Mouse (Mus musculus): ENCODE measurements around the gene Ibsp.

The Ibsp gene

DNA sequence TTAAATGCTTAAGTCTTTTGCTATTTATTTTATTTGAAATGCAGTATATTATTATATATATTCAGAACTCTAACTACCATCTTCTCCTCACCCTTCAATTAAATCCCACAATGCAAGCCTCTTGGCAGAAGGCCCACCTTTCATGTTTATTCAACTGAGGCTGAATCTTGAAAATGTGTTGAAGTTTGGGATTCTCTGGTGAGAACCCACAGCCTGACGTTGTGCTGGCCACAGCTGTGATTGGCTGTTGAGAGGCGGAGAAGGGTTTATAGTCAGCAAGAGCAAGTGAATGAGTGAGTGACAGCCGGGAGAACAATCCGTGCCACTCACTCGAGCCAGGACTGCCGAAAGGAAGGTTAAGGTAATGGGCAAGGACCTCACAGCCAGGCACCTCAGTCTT lies at the start of gene Ibsp:
Gene Ibsp (plus strand): TSS at position 178 of the 400 bp plus-strand sequence.
- DNase-seq (ENCODE audit: low read depth, low spot score): no peak

DNA sequence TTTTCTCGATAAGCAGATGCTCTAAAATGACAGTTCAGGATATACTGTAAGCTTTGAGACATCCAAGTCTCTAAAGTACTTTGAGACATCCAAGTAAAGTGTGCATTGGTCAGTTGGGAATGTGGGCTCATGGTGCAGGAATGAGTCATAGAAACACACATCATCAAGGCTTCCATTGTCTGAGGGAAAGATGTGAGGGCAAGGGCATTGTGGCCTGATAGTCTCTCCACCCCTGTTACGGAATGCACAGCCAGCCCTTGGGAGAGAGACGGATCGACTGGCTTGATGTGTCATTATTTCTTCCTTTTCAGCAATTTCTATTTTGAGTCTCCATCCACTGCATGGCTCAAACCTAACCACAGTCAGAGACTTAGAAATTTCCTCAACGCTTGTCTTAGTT lies 47.2 kb upstream of the Ibsp start:
- no peak for DNase-seq (ENCODE audit: low read depth, low spot score)

DNA sequence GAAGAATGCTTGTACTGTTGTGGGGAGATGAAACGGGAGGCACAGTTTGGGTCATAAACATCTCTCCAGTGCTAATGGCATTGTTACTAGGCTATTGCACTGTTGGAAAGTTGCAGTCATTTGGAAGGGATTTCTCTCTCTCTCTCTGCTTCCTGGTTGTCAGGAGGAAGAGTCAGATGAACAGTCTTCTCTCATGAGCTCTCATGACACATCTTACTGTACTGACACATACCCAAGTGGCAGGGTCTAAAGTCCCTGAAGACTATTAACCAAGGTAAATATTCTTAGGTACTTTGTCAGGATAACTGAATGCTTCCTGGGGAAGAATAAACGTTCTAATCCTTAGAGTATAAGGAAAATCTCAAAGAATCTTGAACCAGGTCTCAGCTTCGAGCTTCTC lies 42.4 kb upstream of the Ibsp start:
- DNase-seq (ENCODE audit: low read depth, low spot score): no peak

DNA sequence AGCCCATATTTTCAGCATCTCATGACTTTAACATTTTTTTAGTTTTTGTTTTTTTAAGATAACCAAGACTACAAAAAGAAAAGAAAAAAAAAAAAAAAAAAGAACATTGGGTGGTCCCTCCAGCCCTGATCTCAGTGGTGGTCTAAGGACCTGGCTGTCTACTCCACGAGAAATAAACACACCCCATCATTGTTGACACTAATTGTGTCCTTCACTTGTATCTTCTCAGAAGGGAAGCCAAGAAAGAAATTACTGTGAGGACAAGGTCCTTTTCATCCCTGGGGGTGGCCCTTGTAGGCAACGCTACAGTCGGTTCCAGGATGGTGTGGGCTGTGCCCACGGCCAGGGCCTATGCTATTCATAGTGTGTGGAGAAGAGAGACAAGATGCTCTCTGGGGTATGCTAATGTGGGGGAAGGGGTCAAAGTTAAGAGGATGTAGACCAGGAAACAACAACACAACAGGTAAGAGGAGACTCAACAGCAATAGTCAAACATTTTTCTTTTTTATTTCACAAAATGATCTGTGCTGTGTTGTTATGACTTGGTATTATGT lies 37.0 kb upstream of the Ibsp start:
- no peak for DNase-seq (ENCODE audit: low read depth, low spot score)

DNA sequence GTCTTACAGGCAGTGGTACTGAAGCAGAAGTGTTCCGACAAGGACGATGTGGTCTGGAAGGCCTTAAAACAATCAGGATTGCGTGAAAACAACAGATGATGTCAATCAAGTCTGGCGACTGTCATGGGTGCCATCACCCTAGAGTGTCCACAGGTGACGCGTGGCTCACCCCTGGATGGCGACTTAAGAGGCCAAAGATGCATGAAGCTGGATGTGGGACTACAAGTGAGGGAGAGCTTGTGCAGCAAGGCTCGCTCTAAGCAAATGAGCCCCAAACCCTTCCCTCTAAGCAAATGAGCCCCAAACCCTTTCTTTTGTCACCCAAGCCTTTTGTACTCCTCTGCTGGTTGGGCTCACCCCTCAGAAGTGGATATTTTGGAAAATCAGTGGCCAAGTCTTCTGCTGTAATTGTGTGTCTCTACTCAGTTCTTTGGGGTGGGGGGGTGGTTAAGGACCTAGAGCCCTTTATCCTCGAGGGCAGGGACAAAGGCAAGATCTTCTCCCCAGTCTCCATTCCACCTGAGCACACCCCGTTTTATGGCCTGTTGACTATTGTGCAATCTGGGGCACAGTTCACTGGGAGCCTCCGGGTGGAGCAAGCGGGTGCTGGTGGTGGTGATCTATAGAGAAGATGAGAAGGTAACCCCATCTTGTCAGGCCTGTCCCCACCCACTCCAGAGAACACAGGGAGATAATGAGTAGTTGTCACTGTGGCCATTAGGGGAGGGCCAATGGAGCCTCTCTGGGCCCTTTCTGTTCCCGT lies 35.8 kb upstream of the Ibsp start:
- DNase-seq (ENCODE audit: low read depth, low spot score): no peak

DNA sequence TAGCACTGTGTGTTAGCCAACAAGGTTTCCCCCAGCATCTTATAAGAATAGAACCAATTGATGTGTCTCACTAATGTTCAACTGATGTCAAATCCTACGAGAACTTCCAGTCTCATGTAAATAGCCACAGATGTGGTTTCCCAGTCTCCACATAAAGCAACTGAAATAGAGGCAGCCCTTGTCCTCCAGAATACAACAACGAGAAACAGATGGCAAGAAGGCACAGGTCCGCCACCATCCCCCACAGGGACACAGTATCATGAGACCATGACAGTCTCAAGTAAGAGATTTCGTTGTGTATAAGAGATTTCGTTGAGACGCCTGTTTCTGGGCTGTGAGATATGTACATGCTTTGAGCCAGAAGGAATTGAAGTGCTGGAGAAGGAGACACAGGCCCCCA lies 4.8 kb upstream of the Ibsp start:
- DNase-seq (ENCODE audit: low read depth, low spot score): no peak

DNA sequence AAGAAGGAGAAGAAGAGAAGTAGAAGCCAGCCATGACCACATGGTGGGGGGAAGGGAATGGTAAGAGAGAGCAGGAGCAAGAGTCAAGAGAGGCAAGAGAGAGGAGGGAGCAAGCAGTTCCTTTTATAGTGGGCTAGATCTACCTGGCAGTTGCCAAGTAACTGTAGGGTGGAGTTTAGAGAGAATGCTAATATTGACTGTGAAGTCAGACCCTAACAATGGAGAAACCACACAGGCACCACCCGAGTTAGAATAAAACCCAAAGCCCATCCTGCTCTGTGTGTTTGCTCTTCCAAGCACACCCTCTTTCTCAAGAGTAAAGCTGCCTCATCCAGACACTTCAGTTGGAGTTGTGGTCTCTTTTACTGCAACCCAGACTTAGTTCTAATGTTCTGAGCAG lies 15.1 kb downstream of the Ibsp start:
- DNase-seq (ENCODE audit: low read depth, low spot score): no peak

DNA sequence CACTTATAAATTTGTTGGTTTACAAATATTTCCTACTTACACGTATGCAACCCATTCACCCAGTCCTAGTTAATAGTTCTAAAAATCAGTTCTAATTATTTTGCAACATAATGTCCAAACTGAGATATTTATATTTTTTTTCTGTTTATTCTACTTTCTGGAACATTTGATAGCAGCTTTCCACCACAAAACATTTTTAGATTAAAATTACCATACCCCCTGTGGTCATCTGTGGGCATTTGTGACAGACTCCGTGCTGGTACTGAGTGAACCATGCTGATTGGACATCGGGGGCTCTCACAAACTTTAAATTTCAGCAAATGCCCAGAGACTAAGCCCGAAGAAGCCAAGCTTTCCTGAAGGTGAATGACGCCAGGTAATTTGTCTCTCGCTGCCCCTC lies 26.1 kb downstream of the Ibsp start, which contains the start of gene Mepe:
Gene Mepe (plus strand): TSS at position 301 of the 400 bp plus-strand sequence.
- no peak for DNase-seq (ENCODE audit: low read depth, low spot score)

DNA sequence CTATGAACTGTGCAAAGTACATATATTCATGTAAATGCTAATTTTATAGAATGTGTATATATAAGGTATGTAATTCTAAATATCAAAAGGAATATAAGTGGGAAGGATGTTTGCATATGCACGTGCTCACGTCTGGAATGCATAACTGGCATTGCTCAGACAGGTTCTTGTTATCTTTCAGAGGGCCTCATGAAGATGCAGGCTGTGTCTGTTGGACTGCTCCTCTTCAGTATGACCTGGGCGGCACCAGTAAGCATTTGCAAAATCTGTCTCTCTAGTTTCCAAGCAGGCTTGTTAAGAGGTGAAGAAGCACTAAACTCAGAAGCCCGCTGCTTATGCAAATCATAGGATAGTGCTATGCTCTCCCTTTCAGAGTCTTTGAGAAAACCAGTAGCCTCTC lies 27.9 kb downstream of the Ibsp start:
- DNase-seq (ENCODE audit: low read depth, low spot score): no peak

DNA sequence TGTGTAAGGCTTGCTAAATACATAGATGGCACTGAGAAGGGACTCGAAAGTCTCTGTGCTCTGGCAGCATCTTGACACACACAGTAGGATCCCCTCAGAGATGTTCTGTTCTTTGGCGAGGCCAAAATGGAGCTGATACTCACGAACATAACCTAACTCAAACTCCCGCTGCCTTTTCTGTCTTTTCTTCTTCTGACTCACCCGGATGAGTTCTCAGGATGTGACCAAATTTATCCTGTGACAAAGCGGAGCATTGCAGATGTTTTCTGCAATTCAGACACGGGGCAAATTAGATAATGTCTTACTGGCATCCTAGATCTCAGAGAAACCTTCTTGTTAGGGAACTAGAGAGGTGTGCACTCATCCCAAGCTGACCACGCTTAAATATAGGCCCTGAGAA lies 28.4 kb downstream of the Ibsp start:
- DNase-seq (ENCODE audit: low read depth, low spot score): no peak

DNA sequence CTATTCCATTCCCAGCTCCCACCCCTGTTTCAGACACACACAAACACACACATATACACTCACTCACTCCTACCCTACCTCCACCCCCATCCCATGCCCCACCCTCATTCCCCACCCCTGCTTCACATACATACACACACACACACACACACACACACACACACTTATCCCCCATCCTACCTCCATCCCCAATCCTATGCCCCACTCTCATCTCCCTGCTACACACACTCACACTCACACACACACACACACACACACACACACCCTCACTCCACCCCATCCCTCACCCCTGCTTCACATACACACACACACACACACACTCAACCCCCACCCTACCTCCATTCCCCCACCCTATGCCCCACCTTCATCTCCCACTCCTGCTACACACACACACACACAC lies 28.9 kb downstream of the Ibsp start:
- DNase-seq (ENCODE audit: low read depth, low spot score): no peak

DNA sequence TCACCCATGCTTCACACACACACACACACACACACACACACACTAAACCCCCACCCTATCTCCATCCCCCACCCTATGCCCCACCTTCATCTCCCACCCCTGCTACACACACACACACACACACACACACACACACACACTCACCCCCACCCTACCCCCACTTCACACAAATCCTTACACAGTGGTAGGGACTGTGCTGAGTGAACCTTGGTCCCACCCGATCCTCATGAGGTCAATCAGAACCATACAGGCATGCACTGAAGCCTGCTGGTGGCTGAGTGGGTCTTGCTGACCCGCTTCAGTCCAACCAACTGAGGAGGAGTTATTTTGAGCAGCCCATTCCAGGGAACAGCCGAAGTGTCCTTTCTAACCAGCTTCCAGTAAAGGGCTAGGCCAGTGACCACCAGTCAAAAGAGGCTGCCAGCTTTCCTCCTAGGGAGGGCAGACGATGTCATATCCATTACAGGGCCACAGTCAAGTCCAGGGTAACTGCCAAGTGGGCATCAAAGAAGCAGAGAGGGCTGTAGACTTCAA lies 29.4 kb downstream of the Ibsp start:
- no peak for DNase-seq (ENCODE audit: low read depth, low spot score)

DNA sequence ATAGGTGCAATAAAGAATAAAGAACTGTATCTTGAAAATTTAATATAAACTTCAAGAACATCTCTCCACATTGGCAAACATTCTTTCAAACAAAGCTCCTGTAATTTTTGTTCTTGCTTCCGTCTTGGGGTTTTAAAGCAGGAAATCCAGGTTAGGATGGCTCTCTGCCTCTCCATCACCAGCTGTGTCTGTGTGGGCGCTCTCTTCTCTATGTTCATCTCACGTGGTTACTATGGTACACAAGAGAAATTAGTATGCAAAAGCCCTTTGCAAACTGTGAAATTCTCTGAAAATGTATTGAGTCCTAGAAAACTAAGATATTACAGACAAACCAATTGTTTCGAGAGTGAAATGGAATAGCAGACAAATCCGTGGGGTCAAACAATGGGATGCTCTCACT lies 30.4 kb downstream of the Ibsp start:
- DNase-seq (ENCODE audit: low read depth, low spot score): no peak

DNA sequence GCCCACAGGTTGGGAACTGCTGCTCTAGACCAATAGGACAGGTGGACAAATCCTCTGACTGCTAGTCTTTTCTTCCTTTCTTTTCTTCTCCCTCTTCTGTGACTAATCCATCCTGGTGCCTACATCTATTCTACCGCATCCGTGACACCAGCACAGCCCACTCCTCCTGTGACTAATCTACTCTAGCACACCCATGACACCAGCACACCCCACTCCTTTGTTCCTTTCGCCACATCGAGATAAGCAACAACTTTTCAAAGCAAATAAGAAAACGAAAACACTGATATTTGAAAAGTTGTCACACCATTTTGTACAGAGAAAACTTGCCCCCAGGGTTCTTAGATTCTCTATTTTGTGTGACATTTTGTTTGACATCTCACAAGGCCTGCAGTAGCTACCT lies 31.1 kb downstream of the Ibsp start:
- no peak for DNase-seq (ENCODE audit: low read depth, low spot score)

DNA sequence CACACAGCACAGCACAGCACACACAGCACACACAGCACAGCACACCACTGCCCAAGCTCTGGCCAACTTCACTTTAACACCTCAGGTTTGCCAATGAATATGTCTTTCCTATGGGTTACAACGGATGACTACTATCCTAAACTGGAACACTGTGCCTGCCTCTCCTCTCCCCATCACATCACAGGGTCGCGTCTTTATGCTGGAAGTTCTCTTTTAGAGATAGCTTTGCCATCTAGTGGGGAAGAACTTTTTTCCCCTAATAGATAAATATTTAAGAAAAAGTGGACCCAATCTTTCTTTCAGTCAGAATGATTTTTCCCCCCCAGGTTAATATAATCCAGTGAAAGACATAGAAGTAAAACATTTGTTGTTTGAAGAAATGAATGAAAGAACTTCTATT lies 33.3 kb downstream of the Ibsp start:
- no peak for DNase-seq (ENCODE audit: low read depth, low spot score)

DNA sequence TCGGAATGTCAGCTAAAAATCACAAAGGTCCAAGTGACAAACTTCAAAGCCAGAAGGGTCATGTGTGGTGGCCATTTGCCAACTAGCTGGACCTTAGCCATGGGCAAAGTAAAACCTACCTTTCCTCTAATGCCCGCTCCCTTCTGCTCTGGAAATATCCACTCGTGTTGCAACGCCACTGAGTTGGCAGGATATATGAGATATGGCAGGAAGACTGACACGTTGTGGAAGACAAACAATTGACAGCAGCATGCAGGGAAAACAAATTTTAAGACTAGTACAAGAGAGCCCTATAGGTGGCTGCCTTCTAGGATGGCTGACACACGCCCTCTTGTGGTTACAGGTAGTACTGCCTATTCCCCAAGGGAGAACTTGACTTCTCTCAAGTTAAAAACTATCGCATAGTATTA lies 34.3 kb downstream of the Ibsp start:
- DNase-seq (ENCODE audit: low read depth, low spot score): peak; percentile 54

DNA sequence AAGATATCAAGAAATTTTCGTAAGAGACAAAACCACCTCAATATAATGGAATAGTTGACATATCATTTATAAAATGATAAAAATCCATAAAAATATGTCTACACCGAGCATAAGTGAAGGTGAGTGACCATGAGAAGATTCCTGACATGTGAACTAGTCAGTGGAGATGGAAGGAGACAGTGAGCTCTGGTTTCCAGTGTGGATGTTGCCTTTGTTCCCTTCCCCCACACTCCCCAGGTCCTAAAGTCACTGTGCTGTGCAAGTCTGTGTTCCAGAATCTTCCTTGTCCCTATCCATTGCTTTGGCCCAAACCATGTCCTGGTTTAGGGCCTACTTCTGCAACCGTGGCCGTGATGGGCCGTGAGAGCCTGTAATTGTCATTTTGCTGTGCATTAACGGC lies 34.7 kb downstream of the Ibsp start:
- DNase-seq (ENCODE audit: low read depth, low spot score): no peak

DNA sequence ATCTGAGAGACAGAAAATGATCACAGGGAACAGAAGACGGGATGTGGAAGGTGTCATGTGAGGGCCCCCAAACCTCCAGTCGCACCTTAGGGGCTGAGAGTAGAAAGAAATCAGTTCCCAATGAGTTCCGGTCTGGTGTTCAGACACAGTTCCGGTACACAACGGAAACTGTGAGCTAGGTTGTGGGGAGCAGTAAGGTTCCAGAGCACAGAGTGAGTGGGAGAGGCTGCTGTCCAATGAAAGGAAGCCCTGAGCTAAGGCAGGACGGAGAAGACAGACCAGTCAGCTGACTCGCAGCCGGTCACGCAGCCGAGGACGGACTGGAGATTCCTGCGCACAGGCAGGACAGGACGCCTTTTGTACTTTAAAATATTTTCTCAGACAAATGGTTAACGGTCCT lies 35.5 kb downstream of the Ibsp start:
- no peak for DNase-seq (ENCODE audit: low read depth, low spot score)

DNA sequence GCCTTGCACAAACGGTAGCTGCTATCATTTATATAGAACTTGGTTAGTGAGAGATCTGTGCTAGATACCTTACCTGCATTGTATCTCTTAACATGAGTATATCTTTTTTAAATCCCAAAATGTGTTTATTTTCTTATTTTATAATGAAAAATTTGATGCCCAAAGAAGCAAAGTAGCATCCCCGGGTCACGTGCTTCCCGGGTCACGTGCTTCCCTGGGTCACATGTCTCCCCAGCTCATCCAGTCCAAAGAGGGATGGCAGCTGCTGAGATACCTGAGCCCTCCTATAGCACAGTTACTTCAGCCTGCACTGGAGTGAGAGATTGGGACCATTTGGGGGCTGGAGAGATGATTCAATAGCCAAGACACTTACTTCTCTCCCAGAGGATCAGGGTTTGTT lies 37.0 kb downstream of the Ibsp start:
- no peak for DNase-seq (ENCODE audit: low read depth, low spot score)

DNA sequence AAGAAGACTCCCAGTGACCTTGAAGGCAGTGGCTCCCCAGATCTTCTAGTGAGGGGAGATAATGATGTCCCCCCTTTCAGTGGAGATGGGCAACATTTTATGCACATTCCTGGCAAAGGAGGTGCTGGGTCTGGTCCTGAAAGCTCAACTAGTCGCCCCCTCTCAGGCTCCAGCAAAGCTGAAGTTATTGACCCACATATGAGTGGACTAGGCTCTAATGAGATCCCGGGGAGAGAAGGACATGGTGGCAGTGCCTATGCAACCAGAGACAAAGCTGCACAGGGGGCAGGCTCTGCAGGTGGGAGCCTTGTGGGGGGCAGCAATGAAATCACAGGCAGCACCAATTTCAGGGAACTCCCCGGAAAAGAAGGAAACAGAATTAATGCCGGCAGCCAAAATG lies 38.5 kb downstream of the Ibsp start:
- no peak for DNase-seq (ENCODE audit: low read depth, low spot score)

DNA sequence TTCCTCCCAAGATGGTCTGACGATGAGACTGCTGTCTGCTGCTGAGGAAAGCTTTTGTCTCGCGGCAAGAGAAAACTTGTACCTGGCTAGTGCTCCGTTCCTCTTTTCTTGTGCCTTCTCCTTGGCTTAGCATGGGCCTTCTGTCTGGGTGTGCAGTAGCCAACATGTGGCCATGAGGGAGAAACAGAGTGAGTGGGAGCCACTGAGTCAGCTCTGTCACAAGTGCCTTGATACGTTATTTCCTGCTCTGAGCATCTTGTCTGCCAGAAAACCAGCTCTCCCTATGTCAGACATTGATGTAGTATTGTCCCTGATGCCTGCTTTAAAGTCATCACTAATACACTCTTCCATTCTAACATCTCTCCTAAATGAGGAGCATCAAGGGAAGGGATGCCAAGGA lies 40.0 kb downstream of the Ibsp start:
- DNase-seq (ENCODE audit: low read depth, low spot score): no peak

DNA sequence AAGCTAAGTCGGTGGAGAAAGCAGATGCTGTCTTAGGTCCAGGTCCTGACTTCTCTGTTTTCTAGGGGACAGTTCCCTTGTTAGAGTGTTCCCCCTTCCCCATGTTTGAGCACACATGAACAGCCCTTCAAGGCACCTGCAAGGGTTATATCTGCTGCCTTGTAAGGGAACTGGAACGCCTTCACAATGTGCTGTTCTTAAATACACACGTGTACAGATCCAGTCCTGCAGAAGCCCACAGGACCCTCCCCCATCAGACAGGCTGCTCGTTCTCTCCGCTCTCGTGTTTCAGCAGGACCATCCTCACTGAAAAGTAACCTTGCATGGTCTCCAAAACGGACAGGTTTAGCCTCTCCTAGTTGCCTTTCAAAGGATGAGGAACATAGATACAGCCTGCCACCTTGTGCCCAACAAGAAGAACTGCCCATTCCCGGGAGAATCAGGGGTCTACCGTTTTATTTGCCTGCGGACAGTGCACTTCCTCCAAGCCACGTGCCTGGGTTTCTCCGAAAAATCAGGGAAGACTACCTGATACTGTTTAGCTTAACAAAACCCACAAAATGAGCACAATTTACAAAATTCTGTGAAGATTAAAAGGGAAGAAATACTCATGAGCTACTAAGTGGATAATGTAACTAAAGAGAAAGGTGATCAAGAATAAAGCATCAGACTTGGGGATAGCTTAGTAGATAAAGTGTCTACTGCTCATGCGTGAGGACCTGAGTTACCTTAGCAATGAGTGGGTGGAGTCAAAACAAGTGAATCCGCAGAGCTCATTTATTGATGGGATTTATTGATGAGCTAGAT lies 40.9 kb downstream of the Ibsp start:
- DNase-seq (ENCODE audit: low read depth, low spot score): peak; percentile 31

DNA sequence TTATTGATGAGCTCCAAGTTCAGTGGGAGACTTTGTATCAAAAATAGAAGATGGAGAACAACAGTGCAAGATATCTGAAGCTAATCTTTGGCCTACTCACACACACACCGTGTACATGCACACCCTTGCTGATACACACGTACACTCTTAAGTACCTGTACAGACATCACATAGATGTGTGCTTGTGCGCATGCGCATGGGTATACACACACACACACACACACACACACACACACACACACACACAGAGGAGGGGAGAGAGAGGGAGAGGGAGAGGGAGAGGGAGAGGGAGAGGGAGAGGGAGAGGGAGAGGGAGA lies 41.5 kb downstream of the Ibsp start:
- DNase-seq (ENCODE audit: low read depth, low spot score): no peak

Data from A20 (cell line).